Mouse (Mus musculus): ENCODE results near the gene Col7a1.

- TF ChIP-seq CTCF (IDR thresholded peaks at IDR 0.05; ENCODE audit: extremely low read depth, insufficient read depth, low read length) (no peak), POLR2A (IDR thresholded peaks at IDR 0.05; ENCODE audit: extremely low read depth, insufficient read depth, low read length) (peak; percentile 50; the same call in 1 of the 2 replicates)
These were observed 45.1 kb downstream of the Col7a1 start for GRCm38 (mm10) chr9:108998287-108999166.

Measured in cortical plate, adult 2 months (tissue).